Mouse (Mus musculus): ENCODE data around the gene Slc44a1.
A peak's percentile ranks its signal among the peaks of the same experiment; 100 is the strongest.

The Slc44a1 gene

DNA sequence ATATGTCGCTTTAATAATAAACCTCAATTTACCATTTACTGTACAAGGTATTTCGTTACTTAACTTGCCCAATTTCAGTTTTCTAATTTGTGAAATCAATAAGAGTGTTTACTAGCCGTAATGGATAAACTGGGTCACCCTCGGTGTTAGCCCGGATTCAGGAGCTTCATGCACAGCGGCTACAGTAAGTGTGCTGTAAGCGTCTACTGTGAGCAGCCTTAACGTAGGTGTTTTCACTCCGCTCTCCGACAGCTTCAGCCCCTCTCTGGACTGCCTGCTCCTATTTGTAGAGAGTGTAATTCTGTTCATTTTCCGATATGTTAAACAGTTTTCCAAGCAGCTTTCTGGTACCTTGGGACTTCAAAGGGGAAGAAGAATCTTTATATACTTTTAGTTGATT lies 99.7 kb downstream of the Slc44a1 start:
- DNase-seq, result no peak

DNA sequence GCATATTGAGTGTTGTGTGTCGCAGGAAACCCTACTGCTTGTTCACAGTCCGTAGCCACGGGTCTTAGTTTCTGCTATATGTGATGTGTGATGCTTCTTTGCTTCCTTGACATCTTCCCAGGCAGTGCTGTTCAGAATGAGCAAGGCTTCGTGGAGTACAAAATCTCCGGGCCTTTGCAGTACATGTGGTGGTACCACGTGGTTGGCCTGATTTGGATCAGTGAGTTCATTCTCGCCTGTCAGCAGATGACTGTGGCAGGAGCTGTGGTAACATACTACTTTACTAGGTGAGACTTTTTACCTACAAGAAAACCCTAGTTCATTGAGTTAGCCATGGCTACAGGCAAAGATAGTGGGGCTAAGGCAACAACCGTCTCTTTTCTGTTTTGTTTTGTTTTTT lies 103.2 kb downstream of the Slc44a1 start:
- no peak for DNase-seq

- DNase-seq, result no peak
These were observed 104.7 kb downstream of the Slc44a1 start for GRCm38 (mm10) chr4:53544889-53545288.

DNA sequence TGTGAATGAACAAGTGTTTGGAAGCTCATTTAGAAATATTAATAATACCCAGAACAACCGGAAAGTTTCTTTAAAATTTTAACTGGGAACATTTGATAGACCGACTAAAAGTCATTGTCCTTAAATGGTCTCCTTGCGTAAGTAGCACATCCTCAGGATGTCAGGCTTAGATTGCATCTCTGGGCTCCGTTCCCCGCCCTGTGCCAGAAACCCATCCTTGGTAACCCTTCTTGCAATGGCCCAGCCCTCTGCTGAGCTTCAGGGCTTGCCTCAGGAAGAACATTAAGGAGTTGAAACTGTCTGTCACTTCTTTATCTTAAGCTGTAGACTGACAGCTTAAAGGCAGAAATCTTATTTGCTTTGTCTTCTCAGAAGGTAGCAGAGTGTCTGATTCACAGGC lies 107.2 kb downstream of the Slc44a1 start:
- no peak for DNase-seq

- DNase-seq, result no peak
These were observed 109.2 kb downstream of the Slc44a1 start for GRCm38 (mm10) chr4:53549375-53549774.

GRCm38 (mm10) chr4:53564618-53565017 lies 124.4 kb downstream of the Slc44a1 start:
- no peak for DNase-seq

DNA sequence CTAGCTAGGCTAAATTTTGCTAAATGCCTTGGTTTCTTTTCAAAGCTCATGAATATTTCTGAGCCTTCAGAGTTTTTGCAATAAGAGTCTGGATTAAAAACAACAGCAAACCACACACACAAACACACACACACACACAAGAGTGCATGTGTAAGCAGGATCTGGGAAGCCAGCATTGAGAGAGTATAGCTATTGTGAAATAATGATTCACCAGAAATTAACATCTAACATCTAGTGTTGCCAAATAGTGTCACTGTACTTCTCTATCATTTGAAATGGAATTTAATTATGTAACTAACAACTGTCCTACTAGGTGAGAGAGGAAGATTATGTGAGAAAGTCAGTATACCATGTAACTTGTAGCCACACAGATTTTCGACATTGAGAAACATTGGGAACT lies 126.9 kb downstream of the Slc44a1 start:
- DNase-seq, result no peak

DNA sequence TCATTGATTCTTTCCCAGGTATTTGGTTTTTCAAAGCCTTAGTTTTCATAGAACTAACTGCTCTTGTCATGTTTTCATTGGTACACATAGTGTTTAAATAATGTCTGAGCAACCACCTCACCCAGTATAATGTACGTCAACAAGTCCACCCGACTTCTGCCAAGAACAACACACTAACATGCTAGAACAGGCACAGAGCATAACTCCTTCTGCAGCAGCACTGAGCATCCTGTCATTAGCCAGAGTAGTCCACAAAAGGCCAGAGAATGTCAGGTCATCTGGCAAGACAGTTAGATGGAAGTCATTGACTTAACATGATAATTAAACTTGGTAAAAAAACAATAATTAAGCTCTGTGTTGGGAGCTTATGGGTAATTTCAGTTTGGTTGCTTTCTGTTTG lies 135.3 kb downstream of the Slc44a1 start:
- DNase-seq, result no peak

DNA sequence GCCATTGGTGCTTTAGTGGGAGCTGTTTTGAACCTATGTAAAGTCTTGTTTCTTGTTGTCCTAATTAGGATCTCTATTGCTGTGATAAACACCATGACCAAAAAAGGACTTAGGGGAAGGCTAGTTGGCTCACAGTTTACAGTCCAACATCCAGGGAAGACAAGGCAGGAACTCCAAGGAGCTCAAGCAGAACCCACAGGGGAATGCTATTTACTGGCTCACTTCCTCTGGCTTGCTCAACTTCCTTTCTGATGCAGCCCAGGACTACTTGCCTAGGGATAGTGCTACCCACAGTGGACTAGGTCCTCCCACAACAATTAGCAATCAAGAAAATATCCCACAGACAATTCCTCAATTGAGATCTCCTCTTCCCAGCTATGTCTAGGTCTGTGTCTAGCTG lies 147.5 kb downstream of the Slc44a1 start:
- no peak for DNase-seq

- DNase-seq, result no peak
These were observed 148.7 kb downstream of the Slc44a1 start for GRCm38 (mm10) chr4:53588936-53589335.

- DNase-seq, result no peak
These were observed 149.3 kb downstream of the Slc44a1 start for GRCm38 (mm10) chr4:53589466-53589865.

- DNase-seq, result no peak
These were observed 149.9 kb downstream of the Slc44a1 start for GRCm38 (mm10) chr4:53590163-53590562.

DNA sequence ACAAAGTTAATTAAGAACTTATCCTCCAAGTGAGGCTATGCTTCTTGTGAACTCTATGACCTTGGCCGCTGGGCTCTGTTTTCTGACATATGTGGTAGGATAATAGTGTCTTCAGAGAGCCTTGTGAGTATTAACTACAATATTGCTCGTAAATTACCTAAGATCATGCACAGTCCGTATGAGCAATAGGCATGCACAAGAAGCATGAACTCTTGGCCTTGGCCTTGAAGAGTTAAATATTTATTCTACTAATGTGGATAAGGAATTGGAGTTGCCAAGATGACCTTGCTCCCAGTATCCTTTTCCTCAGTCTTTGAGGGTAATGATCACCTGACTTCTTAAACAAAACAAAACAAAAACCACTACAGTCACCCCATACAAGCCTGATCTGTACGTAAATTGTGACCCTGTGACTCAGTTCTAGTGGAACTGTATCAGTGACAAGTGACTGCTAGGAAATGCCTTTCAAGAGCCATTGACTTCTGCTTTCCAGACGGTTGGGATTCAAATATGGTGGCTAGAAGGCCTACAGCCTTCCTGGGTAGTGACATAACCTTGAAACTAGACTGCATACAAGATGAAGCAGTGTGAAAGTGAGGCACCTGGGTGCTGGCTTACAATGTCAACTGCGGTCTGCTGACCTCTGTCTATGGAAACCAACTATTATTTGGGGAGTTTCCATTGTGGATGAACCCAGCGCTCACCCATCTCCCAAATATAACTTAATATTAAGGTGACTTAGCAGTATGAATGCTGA lies 150.7 kb downstream of the Slc44a1 start:
- DNase-seq, result no peak

GRCm38 (mm10) chr4:53591536-53591935 lies 151.3 kb downstream of the Slc44a1 start:
- DNase-seq, result no peak

GRCm38 (mm10) chr4:53591941-53592340 lies 151.7 kb downstream of the Slc44a1 start:
- DNase-seq, result no peak

GRCm38 (mm10) chr4:53592386-53592785 lies 152.2 kb downstream of the Slc44a1 start:
- DNase-seq, result no peak

DNA sequence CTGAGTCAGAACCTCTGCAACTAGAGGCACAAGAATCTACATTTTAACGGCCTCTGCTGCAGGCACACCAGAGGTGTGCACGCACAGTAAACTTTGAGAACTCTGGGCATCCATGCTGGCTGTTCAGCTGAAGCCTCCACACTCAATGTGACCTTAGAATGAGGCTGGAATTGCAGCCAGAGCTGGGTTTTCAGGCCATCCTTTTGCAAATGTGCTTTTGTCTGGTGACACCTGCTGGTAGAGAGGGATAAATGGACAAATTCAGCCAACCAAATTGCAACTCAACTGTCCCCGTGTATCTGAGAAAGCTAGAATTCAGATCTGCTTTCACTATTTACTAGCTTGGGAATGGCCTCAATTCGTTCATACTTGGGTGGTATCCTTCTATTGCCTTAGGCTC lies 154.0 kb downstream of the Slc44a1 start:
- DNase-seq, result peak; percentile 10

DNA sequence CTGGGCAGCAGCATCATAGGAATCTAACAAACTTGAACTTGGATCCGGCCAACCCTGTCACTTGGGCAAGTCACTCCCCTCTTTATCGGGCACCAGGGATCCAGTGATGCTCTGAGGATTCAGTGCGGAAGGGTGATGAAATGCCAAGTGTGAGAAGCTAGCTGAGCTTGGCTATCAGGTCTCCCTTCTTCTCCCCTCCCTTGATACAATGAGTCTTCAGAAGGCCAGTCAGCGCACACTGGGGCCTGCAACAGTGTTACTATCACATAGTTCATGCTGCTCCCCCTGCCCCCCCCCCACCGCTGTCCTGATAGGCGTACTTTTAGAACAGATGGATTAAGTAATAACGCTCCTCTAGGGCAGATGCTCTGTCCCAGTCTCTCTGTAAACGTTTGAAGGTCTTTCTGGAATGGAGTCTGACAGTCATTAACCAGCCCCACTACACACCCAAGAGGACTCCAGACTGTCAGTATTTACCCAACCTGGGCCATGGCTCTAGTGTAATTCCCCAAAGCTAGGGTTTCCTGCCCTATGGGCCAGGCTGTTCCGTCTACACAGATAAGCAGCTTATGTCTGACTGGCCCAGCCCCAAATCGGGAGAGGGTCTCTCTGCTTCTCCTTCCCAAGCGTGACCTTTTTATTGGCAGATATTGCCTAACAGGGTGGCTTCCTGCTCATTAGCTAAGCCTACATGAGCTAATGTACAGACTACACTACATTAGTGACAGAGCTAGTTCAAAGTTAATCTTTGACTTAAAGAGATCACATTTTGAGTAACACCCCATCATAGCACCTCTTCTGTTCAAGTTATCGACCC lies 155.2 kb downstream of the Slc44a1 start:
- DNase-seq, result no peak

DNA sequence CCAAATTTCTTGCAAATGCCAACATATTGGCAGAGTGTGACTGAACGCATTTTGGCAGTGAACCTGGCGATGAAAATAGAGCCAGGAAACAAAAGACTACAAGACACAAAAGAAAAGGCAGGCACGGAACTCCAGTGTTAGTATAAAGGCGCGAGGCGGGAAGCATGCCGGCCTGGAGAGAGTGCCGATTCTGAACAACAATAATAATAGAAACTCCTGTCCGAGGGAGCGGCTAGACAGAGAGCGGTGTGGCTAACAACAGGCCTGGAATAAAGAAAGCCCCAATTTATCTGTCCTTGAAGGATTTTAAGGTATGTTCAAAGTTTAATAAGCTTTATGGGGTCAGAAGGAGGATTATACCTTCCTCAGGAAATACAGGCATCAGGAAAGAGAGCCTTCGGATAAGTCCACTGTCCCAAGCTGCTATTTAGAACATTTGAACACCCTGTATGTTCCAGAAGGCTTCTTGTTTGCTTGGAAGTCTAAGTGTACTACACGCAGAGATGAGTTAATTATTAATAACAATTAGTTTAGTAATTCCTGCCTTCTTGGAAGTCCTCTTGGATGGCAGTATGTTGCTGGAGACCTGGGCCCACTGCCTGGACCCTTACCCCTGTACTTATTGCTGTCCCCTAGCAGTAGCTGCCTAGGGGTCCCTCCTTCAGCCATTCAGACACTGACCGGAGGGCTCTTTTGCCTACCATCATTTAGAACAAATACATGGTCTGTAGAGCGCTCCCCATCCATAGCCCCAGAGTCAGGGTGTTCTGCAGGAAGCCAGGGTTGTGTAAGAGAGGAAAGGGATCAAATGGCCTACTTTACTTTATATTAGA lies 156.1 kb downstream of the Slc44a1 start:
- no peak for DNase-seq

DNA sequence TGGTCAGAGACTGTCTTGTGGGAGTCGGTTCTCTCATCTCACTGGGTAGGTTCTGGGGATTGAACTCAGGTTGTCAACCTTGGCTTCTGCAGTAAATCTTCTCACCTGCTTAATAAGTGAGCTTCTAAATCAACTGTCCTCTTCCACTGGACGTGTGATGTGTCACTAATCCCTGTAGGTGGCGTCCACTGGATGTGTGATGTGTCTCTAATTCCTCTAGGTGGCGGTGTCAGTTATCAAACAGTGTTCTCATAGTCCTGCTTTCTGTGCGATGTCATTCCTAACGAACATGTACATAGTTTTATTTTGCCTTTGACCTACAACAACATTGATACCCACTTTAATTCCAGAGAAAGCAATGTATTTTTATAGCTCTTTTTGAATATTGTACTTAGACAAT lies 160.2 kb downstream of the Slc44a1 start:
- DNase-seq, result no peak

- DNase-seq, result no peak
These were observed 174.5 kb downstream of the Slc44a1 start for GRCm38 (mm10) chr4:53614576-53615225.

GRCm38 (mm10) chr4:53617968-53618367 lies 177.8 kb downstream of the Slc44a1 start:
- DNase-seq, result no peak

DNA sequence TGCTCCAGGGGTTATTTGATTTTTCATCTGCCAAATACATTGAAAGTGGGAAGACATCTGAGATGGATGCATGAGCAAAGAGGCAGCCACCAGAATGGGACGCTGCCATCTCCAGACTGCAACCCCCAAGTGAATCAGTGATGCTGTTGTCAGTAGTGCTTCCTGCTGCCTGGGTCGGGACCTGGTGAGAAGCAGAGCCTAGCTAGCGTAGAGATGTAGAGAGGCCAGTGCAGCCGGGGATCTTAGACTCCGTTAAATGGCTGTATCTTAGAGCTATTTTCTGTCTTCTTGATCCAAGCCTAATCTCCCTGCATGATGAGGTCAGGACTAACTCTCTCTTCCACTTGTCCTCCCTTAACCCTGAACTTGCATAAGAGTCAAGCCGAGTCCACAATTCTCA lies 179.9 kb downstream of the Slc44a1 start:
- DNase-seq, result no peak

Data from thymus, postnatal 14 days (tissue).